Mouse (Mus musculus): Measurements from ENCODE around the gene Fam189b. TPM values are rescaled to one million over a fixed set of nuclear protein-coding genes. Genes with fewer than 3 reads are reported as not detected.

Gene Fam189b
- polyA plus RNA-seq, 1 experiment from 2014 or later: 2.4 TPM

DNA sequence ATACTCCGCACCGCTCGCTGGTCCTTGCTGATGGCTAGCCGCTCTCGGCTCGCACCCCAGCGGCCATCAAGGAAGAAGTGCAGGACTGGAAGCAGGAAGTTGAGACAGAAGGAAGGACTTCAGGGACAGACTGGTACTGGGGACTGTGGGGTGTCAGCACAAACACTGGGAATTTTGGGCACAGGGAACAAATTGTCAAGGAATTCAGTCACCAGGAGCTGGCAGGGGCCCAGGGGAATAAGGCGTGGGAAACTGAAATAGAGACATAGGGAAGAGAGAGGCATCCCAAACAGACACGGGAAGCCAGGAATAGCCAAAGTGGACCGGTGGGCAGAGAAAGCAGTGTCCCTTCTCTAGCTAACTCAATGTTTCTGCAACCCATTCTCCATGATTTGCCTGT is 53.6 kb downstream of the Fam189b start:
- ATAC-seq (ENCODE audit: low read depth): no peak
- Histone ChIP-seq H3K36me3 (ENCODE audit: control insufficient read depth, insufficient read depth) (no peaks in the 10 kb centered on the region), H3K9ac (ENCODE audit: low read depth, low read length) (no peak overlapping the region), H3K9me3 (replicated peaks; ENCODE audit: control insufficient read depth, low read length) (no peaks in the 10 kb centered on the region), H3K4me3 (ENCODE audit: low read depth, low read length) (no peak overlapping the region), H3K27me3 (ENCODE audit: control insufficient read depth, insufficient read depth, low read depth, low read length) (peaks cover 3% of the 10 kb centered on the region), H3K27ac (ENCODE audit: low read length) (no peak overlapping the region), H3K4me1 (ENCODE audit: control insufficient read depth, low read depth, low read length) (peaks cover 3% of the 10 kb centered on the region; the same call in 1 of the 2 replicates), H3K4me2 (ENCODE audit: low read depth, low read length) (no peak overlapping the region)
- WGBS (ENCODE audit: insufficient replicate concordance): 78% methylated on average over 10 of the region's 10 CpGs

GRCm38 (mm10) chr3:89237682-89238081 is 54.7 kb downstream of the Fam189b start:
- 75% methylated on average over 21 of the region's 21 CpGs for WGBS (ENCODE audit: insufficient replicate concordance)
- ATAC-seq (ENCODE audit: low read depth): no peak

GRCm38 (mm10) chr3:89238494-89238893 is 55.6 kb downstream of the Fam189b start:
- Histone ChIP-seq H3K36me3 (ENCODE audit: control insufficient read depth, insufficient read depth) (no peaks in the 10 kb centered on the region), H3K4me2 (ENCODE audit: low read depth, low read length) (no peak overlapping the region), H3K9me3 (replicated peaks; ENCODE audit: control insufficient read depth, low read length) (no peaks in the 10 kb centered on the region), H3K4me1 (ENCODE audit: control insufficient read depth, low read depth, low read length) (peaks cover 6% of the 10 kb centered on the region), H3K27me3 (ENCODE audit: control insufficient read depth, insufficient read depth, low read depth, low read length) (peaks cover 3% of the 10 kb centered on the region), H3K4me3 (ENCODE audit: low read depth, low read length) (no peak overlapping the region), H3K9ac (ENCODE audit: low read depth, low read length) (no peak overlapping the region), H3K27ac (ENCODE audit: low read length) (no peak overlapping the region)
- WGBS (ENCODE audit: insufficient replicate concordance): 52% methylated on average over 12 of the region's 12 CpGs
- ATAC-seq (ENCODE audit: low read depth): no peak

More at GRCm38 (mm10) chr3:89237682-89238081, 54.7 kb downstream of the Fam189b start:
- Histone ChIP-seq H3K27ac (ENCODE audit: low read length) (no peak overlapping the region), H3K4me1 (ENCODE audit: control insufficient read depth, low read depth, low read length) (peaks cover 3% of the 10 kb centered on the region; the same call in 1 of the 2 replicates), H3K4me2 (ENCODE audit: low read depth, low read length) (no peak overlapping the region), H3K27me3 (ENCODE audit: control insufficient read depth, insufficient read depth, low read depth, low read length) (peaks cover 3% of the 10 kb centered on the region), H3K9me3 (replicated peaks; ENCODE audit: control insufficient read depth, low read length) (no peaks in the 10 kb centered on the region), H3K9ac (ENCODE audit: low read depth, low read length) (no peak overlapping the region), H3K4me3 (ENCODE audit: low read depth, low read length) (no peak overlapping the region), H3K36me3 (ENCODE audit: control insufficient read depth, insufficient read depth) (no peaks in the 10 kb centered on the region)

MicroRNAs encoded within 50 kb of the gene (microRNA counts, 519-probe panel; counts per million panel counts)
- microRNA mmu-miR-92b: 1,181 counts per million, percentile 8 among the panel's probes with 10 or more counts

Small RNAs within 50 kb of the gene (microRNA-seq; reads per million reads assigned to microRNA genes)
- gene Mir92b: 20.7 reads per million, percentile 37 among the genes with 10 or more reads in this experiment

Other genes starting within 250 kb of the Fam189b start
- 4.9 and 5.5 TPM in 2 replicates for gene Ash1l, start 232.5 kb upstream of the Fam189b start, polyA plus RNA-seq (2015; fragmentation: Nextera tagmentation; extraction: Ambion mirVana)
- gene Dap3, start 232.0 kb upstream of the Fam189b start, polyA plus RNA-seq (2015; fragmentation: Nextera tagmentation; extraction: Ambion mirVana): 78.9 and 86.8 TPM in 2 replicates
- 2.6 and 3.3 TPM in 2 replicates for gene Rusc1, start 89.8 kb upstream of the Fam189b start, polyA plus RNA-seq (2015; fragmentation: Nextera tagmentation; extraction: Ambion mirVana)
- gene Gm43738, start 82.0 kb upstream of the Fam189b start, polyA plus RNA-seq (2015; fragmentation: Nextera tagmentation; extraction: Ambion mirVana): 0.11 TPM in 1 of 2 replicates, not detected in the other
- 375 and 379 TPM in 2 replicates for gene Fdps, start 81.2 kb upstream of the Fam189b start, polyA plus RNA-seq (2015; fragmentation: Nextera tagmentation; extraction: Ambion mirVana)
- gene Pklr, start 47.0 kb upstream of the Fam189b start, polyA plus RNA-seq (2015; fragmentation: Nextera tagmentation; extraction: Ambion mirVana): 102 and 104 TPM in 2 replicates
- 0.29 and 0.32 TPM in 2 replicates for gene Hcn3, start 22.9 kb upstream of the Fam189b start, polyA plus RNA-seq (2015; fragmentation: Nextera tagmentation; extraction: Ambion mirVana)
- 6.4 and 8.4 TPM in 2 replicates for gene Clk2, start 18.3 kb upstream of the Fam189b start, polyA plus RNA-seq (2015; fragmentation: Nextera tagmentation; extraction: Ambion mirVana)
- gene Scamp3, start 5.7 kb upstream of the Fam189b start, polyA plus RNA-seq (2015; fragmentation: Nextera tagmentation; extraction: Ambion mirVana): 47.5 and 49.0 TPM in 2 replicates
- 27.5 and 28.0 TPM in 2 replicates for gene Gba, start 19.8 kb downstream of the Fam189b start, polyA plus RNA-seq (2015; fragmentation: Nextera tagmentation; extraction: Ambion mirVana)
- gene Thbs3, start 32.0 kb downstream of the Fam189b start, polyA plus RNA-seq (2015; fragmentation: Nextera tagmentation; extraction: Ambion mirVana): 1.3 and 2.0 TPM in 2 replicates
- 94.4 and 95.3 TPM in 2 replicates for gene Mtx1, start 43.9 kb downstream of the Fam189b start, polyA plus RNA-seq (2015; fragmentation: Nextera tagmentation; extraction: Ambion mirVana)
- gene Muc1, start 45.9 kb downstream of the Fam189b start, polyA plus RNA-seq (2015; fragmentation: Nextera tagmentation; extraction: Ambion mirVana): 0.11 and 1.0 TPM in 2 replicates
- gene Krtcap2, start 62.8 kb downstream of the Fam189b start, polyA plus RNA-seq (2015; fragmentation: Nextera tagmentation; extraction: Ambion mirVana): 129 and 131 TPM in 2 replicates
- 0.14 and 0.28 TPM in 2 replicates for gene Trim46, start 63.2 kb downstream of the Fam189b start, polyA plus RNA-seq (2015; fragmentation: Nextera tagmentation; extraction: Ambion mirVana)
- 51.9 and 59.4 TPM in 2 replicates for gene Dpm3, start 76.2 kb downstream of the Fam189b start, polyA plus RNA-seq (2015; fragmentation: Nextera tagmentation; extraction: Ambion mirVana)
- 18.9 and 22.2 TPM in 2 replicates for gene Slc50a1, start 87.4 kb downstream of the Fam189b start, polyA plus RNA-seq (2015; fragmentation: Nextera tagmentation; extraction: Ambion mirVana)
- gene Efna1, start 98.0 kb downstream of the Fam189b start, polyA plus RNA-seq (2015; fragmentation: Nextera tagmentation; extraction: Ambion mirVana): 8.1 and 12.7 TPM in 2 replicates
- 0.63 and 0.94 TPM in 2 replicates for gene Efna3, start 139.8 kb downstream of the Fam189b start, polyA plus RNA-seq (2015; fragmentation: Nextera tagmentation; extraction: Ambion mirVana)
- 0.51 and 0.60 TPM in 2 replicates for gene Efna4, start 154.9 kb downstream of the Fam189b start, polyA plus RNA-seq (2015; fragmentation: Nextera tagmentation; extraction: Ambion mirVana)
- gene Adam15, start 166.9 kb downstream of the Fam189b start, polyA plus RNA-seq (2015; fragmentation: Nextera tagmentation; extraction: Ambion mirVana): 9.0 and 11.2 TPM in 2 replicates
- gene Dcst2, start 178.8 kb downstream of the Fam189b start, polyA plus RNA-seq (2015; fragmentation: Nextera tagmentation; extraction: Ambion mirVana): 0.05 TPM in 1 of 2 replicates, not detected in the other
- 0.12 TPM in 1 of 2 replicates, not detected in the other for gene Dcst1, start 182.1 kb downstream of the Fam189b start, polyA plus RNA-seq (2015; fragmentation: Nextera tagmentation; extraction: Ambion mirVana)
- 2.4 and 2.7 TPM in 2 replicates for gene Zbtb7b, start 211.6 kb downstream of the Fam189b start, polyA plus RNA-seq (2015; fragmentation: Nextera tagmentation; extraction: Ambion mirVana)
- gene Lenep, start 219.7 kb downstream of the Fam189b start, polyA plus RNA-seq (2015; fragmentation: Nextera tagmentation; extraction: Ambion mirVana): not detected in 2 replicates
- gene Flad1, start 228.7 kb downstream of the Fam189b start, polyA plus RNA-seq (2015; fragmentation: Nextera tagmentation; extraction: Ambion mirVana): 14.9 and 15.1 TPM in 2 replicates
- 176 and 206 TPM in 2 replicates for gene Cks1b, start 235.2 kb downstream of the Fam189b start, polyA plus RNA-seq (2015; fragmentation: Nextera tagmentation; extraction: Ambion mirVana)
- 43.2 and 46.0 TPM in 2 replicates for gene Shc1, start 235.3 kb downstream of the Fam189b start, polyA plus RNA-seq (2015; fragmentation: Nextera tagmentation; extraction: Ambion mirVana)
- 6.6 and 8.7 TPM in 2 replicates for gene Pygo2, start 247.1 kb downstream of the Fam189b start, polyA plus RNA-seq (2015; fragmentation: Nextera tagmentation; extraction: Ambion mirVana)